Mouse (Mus musculus): ENCODE measurements around the gene Calm4. TPM values are rescaled to one million over a fixed set of nuclear protein-coding genes. Genes with fewer than 3 reads are reported as not detected.
"Not testable (repeated sequence)": the region's sequence is repeated elsewhere in the genome, so short reads cannot be mapped to it uniquely, and the experiment has no call there.

Gene Calm4
- total RNA-seq (2021), result not detected
- long read RNA-seq, experiment 1, result 0 reads
- long read RNA-seq, experiment 2, result 0 reads

GRCm38 (mm10) chr13:3837312-3837807 lies at the start of gene Calm4:
Calm4 (plus strand) TSS chr13:3837757.
- H3K27ac ChIP-seq; DNase-seq; intact Hi-C loops (cut with DNase I); H3K4me3 ChIP-seq: not testable (repeated sequence)

GRCm38 (mm10) chr13:3788588-3788987 lies 49.0 kb upstream of the Calm4 start:
- H3K4me3 ChIP-seq, result no peak overlapping the region
- intact Hi-C loops (cut with DNase I), result no loop called here
- DNase-seq, result no peak
- H3K27ac ChIP-seq, result no peak overlapping the region
- TF ChIP-seq CTCF (IDR thresholded peaks at IDR 0.05), result no peak

- H3K4me3 ChIP-seq, result no peak overlapping the region
- no peak overlapping the region for H3K27ac ChIP-seq
- TF ChIP-seq CTCF (IDR thresholded peaks at IDR 0.05), result no peak
- intact Hi-C loops (cut with DNase I), result no loop called here
- no peak for DNase-seq
These were observed 48.0 kb upstream of the Calm4 start for GRCm38 (mm10) chr13:3789531-3789930.

- TF ChIP-seq CTCF (IDR thresholded peaks at IDR 0.05), result no peak
- intact Hi-C loops (cut with DNase I), result no loop called here
- Histone ChIP-seq H3K27ac (no peak overlapping the region), H3K4me3 (no peak overlapping the region)
- DNase-seq, result no peak
These were observed 40.9 kb upstream of the Calm4 start for GRCm38 (mm10) chr13:3796649-3797048.

GRCm38 (mm10) chr13:3798751-3799150 lies 38.8 kb upstream of the Calm4 start:
- TF ChIP-seq CTCF (IDR thresholded peaks at IDR 0.05), result no peak
- no peak for DNase-seq
- intact Hi-C loops (cut with DNase I), result no loop called here
- no peak overlapping the region for H3K4me3 ChIP-seq
- peak overlapping the region; percentile 16; the same call in 1 of the 2 replicates for H3K27ac ChIP-seq

- DNase-seq, result no peak
- TF ChIP-seq CTCF (IDR thresholded peaks at IDR 0.05), result no peak
- Histone ChIP-seq H3K4me3 (no peak overlapping the region), H3K27ac (no peak overlapping the region)
- intact Hi-C loops (cut with DNase I), result no loop called here
These were observed 38.2 kb upstream of the Calm4 start for GRCm38 (mm10) chr13:3799386-3799785.

- DNase-seq, result no peak
- Histone ChIP-seq H3K4me3 (no peak within 1 kb of the TSS), H3K27ac (no peak within 1 kb of the TSS)
- no peak for TF ChIP-seq CTCF (IDR thresholded peaks at IDR 0.05)
- intact Hi-C loops (cut with DNase I), result no loop called here
These were observed 33.4 kb upstream of the Calm4 start, which contains the start of gene Calml3 for GRCm38 (mm10) chr13:3804186-3804585. Calml3 (minus strand) TSS chr13:3804316.

- intact Hi-C loops (cut with DNase I), result no loop called here
- no peak overlapping the region for H3K4me3 ChIP-seq
- H3K27ac ChIP-seq, result no peak overlapping the region
- no peak for DNase-seq
- no peak for TF ChIP-seq CTCF (IDR thresholded peaks at IDR 0.05)
These were observed 32.4 kb upstream of the Calm4 start for GRCm38 (mm10) chr13:3805132-3805531.

- Histone ChIP-seq H3K4me3 (no peak overlapping the region), H3K27ac (no peak overlapping the region)
- intact Hi-C loops (cut with DNase I), result no loop called here
- DNase-seq, result no peak
- no peak for TF ChIP-seq CTCF (IDR thresholded peaks at IDR 0.05)
These were observed 31.9 kb upstream of the Calm4 start for GRCm38 (mm10) chr13:3805638-3806037.

- no peak for TF ChIP-seq CTCF (IDR thresholded peaks at IDR 0.05)
- no peak overlapping the region for H3K4me3 ChIP-seq
- no peak for DNase-seq
- H3K27ac ChIP-seq, result no peak overlapping the region
- intact Hi-C loops (cut with DNase I), result no loop called here
These were observed 30.3 kb upstream of the Calm4 start for GRCm38 (mm10) chr13:3807131-3807827.

GRCm38 (mm10) chr13:3818012-3818739 lies 19.4 kb upstream of the Calm4 start:
- Histone ChIP-seq H3K4me3 (no peak overlapping the region), H3K27ac (no peak overlapping the region)
- no peak for TF ChIP-seq CTCF (IDR thresholded peaks at IDR 0.05)
- intact Hi-C loops (cut with DNase I), result no loop called here
- no peak for DNase-seq

- intact Hi-C loops (cut with DNase I), result no loop called here
- DNase-seq, result no peak
- Histone ChIP-seq H3K27ac (no peak overlapping the region), H3K4me3 (no peak overlapping the region)
- TF ChIP-seq CTCF (IDR thresholded peaks at IDR 0.05), result no peak
These were observed 18.8 kb upstream of the Calm4 start for GRCm38 (mm10) chr13:3818740-3819076.

GRCm38 (mm10) chr13:3822105-3822504 lies 15.5 kb upstream of the Calm4 start:
- intact Hi-C loops (cut with DNase I), result no loop called here
- no peak overlapping the region for H3K27ac ChIP-seq
- DNase-seq, result no peak
- no peak overlapping the region for H3K4me3 ChIP-seq
- TF ChIP-seq CTCF (IDR thresholded peaks at IDR 0.05), result no peak

Measured in gastrocnemius, adult 2 months (tissue).